Mouse (Mus musculus) heart, adult 9 months (tissue): ENCODE measurements around the gene Pde6d.

Experiments
- DNase-seq, 2 experiments: peaks; one replicate each; pipeline ENCODE4 v3.0.0; 2022; ENCODE audit warnings: low spot score in 2 of 2

The Pde6d gene

DNA sequence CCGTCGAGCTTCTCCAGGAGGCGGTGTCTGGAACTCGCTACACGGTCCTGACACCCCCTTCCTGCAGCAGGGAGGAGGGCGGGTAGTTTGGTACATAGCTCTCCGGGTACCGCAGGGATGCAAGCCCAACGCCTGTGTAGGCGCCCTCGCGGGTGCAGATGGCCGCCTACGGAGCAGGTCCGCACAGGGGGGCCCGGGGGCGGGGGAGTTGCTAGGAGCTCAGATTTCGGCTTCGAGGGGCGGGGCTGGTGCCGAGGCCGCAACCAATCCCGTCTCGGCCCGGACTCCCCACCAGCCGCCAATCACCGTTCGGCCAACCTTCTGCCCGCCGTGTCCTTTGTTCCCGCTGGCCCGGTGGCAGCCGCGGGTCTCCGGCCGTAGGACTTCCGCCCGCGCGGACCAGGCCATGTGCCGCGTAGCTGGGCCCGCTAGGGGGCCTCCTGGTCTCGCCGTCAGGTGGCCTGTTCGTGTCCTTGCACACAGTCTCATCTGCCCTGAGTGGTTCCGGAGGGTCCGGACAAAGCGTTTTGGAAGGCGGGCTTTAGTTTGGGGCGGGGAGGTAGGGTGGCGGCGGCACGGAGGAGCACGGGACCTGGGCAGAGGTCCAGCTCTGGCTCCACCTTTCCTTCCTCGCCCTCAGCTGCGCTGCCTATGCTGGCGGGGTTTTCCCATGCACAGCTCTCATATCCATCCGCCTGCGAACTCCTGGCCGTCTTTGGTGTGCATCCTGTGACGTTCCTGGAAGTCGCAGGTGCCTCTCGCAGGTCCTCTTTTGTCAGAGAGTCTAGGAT, 78.3 kb downstream of the Pde6d start:
- peak; percentile 96 for DNase-seq

DNA sequence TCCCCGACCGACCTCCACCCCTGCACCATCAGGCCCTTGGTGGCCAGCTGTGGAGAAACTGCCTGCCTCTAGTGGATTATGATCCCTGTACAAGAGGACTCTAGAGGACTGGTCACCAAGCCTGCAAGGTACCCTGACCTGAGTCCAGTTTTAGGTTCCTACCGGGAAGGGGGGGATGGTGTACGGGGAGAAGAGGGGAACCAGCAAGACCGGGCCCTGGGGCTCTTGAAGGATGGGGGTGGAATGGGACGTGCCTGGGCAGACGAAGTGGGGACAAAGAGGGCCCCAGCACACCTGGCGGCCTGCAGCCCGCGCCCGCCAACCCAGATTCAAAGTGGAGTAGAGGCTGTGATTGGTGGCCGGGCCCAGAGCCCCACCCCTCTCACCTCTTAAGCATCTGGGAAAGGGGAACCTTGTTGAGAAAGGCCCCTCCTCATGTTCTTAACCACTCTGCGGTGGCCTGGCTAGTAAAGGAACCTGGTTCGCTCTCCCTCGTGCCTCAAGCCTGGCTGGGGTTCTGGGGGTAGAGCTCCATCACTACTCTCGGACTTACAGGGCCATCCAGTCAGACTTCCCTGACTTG, 79.2 kb downstream of the Pde6d start:
- DNase-seq: no peak

DNA sequence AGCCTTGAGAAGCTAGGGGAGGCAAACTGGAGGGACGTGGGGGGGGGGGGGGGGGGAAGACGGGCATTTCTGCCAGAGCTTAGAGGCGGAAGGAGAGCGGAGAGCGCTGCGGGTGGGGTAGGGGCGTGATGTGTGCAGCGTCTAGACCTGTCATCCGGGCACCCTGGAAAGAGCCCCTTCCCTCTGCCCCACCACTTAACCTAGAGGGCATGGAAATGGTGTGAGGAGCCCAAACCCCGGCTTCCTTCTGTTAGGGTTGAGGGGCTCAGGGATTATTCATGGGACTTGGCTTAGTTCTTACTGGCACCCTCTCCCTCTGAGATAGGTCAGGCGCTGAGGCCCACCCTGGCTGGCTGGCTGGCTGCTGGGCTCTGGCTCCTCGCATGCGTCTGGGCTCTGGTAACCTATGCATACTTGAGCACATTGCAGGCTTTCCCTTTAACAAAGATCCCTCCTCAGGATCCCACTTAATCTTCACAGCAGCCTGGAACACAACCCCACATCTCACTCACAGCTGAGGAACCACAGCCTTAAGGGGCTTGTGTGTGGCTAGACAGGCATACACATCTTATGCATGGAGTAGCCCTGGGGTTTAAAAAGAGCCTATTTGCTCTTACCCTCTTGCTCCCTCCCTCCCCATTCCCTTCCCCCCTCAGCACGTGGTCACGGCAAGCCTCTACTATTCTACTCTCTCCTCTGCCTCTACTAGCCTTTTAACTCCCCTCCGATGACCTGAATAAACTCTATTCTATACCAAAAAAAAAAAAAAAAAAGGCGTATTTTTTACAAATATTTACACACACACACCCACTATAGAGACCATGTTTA, 80.0 kb downstream of the Pde6d start:
- DNase-seq: no peak

- peak; percentile 79 to 92 for DNase-seq
Observed at GRCm38 (mm10) chr1:86501559-86501958, 80.9 kb downstream of the Pde6d start.

GRCm38 (mm10) chr1:86501114-86501532, 81.3 kb downstream of the Pde6d start:
- peak in 1 of 2 experiments; percentile 47 for DNase-seq

DNA sequence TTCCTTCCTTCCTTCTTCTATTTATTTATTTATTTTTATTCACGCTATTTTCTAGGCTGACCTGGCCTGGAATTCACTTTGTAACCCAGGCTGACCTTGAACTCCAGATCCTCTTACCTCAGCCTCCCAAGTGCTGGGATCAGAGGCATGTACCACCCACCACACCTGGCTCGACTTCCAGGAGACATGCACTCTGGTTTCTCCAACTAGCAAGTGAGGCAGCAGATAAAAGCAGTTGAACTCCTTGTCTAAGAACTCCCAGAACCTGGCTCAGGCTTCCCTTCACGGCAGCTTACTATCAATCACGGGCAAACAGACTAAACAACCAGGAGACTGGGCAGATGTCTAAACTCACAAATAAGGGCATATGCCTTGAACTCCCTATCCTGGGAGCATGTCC, 81.7 kb downstream of the Pde6d start:
- no peak for DNase-seq

DNA sequence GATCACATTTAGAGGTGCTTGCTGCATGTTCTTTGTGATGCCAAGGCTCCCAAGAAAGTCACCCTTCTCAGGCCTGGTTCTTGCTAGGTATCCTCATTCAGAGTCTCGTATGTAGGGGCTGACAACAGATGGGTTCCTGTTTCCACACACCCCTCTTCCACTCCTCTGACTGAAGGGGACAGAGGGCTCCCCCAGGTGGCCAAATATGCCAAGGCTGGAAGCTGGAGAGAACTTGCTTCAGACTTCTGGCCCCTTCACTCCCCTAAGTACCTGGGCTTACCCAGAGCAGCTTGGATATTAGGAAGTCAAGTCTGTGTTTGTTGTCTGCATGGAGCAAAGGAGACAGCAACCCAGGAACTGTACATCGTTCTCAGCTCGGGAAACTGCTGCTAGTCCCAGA, 82.5 kb downstream of the Pde6d start:
- DNase-seq: peak in 1 of 2 experiments; percentile 67

DNA sequence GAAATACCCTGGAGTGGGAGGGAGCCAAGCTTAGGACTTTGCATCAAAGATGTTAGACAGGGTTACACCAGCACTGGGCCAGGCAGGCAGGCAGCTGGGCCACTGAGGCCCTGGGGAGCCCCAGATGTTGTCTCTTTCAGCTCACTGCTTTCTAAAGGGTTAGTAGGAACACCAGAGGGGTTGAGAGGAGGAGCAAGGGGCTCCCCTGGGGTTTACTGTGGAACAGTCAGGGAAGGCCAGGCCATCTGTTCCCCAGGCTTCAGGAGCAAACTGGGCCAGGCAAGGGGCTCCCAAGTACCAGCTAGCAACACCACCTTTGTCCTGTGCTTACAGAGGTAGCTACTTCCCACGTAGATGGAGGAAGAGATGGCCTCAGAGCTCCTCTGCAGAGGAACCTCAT, 83.8 kb downstream of the Pde6d start:
- DNase-seq: peak in 1 of 2 experiments; percentile 46

DNA sequence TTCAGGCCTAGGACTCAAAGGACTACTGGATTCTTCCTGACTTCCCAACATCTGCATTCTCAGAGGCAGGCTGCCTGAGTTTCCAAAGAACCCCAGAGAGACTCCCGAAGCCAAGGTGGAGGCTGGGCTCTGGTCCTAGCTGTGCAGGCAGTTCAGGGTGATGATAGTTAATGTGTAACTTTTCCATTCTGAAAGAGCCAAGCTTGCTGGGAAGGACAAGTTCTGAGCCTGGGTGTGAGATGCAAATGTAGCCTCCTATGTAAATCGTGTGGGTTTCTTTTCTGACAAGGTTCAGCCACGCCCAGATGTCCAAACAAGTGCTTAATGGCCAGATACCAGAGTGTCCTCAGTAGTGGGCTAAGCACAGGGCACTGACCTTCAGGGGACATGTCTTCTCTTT, 84.4 kb downstream of the Pde6d start:
- DNase-seq: no peak

- no peak for DNase-seq
Observed at GRCm38 (mm10) chr1:86497361-86497760, 85.1 kb downstream of the Pde6d start.

DNA sequence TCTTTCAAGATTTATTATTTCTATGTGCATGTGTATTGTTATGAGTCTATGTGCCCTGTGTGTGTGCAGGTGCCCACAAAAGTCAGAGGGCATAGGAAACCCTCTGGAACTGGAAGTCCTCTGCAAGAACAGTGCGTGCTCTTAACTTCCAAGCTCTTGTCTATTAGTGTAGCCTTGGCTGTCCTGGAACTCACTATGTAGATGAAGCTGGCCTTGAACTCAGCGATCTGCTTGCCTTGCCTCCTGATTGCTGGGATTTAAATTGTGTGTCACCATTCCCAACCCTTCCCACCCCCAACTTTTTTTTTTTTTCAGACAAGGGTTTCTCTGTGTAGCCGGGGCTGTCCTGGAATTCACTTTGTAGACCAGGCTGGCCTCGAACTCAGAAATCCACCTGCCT, 86.1 kb downstream of the Pde6d start:
- no peak for DNase-seq

- no peak for DNase-seq
Observed at GRCm38 (mm10) chr1:86493783-86494182, 88.6 kb downstream of the Pde6d start.
